Mouse (Mus musculus): ENCODE results near the gene Hdac4. TPM values are rescaled to one million over a fixed set of nuclear protein-coding genes. Genes with fewer than 3 reads are reported as not detected.

The Hdac4 gene
- total RNA-seq, 4 experiments from 2014 or later: 47.2 to 89.1 (median 64.7) TPM

- no peak for DNase-seq (ENCODE audit: low spot score in 2 of 2)
Measured at GRCm38 (mm10) chr1:92063271-92063670, 132.2 kb downstream of the Hdac4 start.

GRCm38 (mm10) chr1:92061198-92062073 is 134.1 kb downstream of the Hdac4 start:
- DNase-seq (ENCODE audit: low spot score in 2 of 2): no peak

GRCm38 (mm10) chr1:92060532-92061064 is 134.9 kb downstream of the Hdac4 start:
- no peak for DNase-seq (ENCODE audit: low spot score in 2 of 2)

- DNase-seq (ENCODE audit: low spot score in 2 of 2): no peak
Measured at GRCm38 (mm10) chr1:92059571-92059970, 135.9 kb downstream of the Hdac4 start.

GRCm38 (mm10) chr1:92058731-92059425 is 136.6 kb downstream of the Hdac4 start:
- no peak for DNase-seq (ENCODE audit: low spot score in 2 of 2)

- DNase-seq (ENCODE audit: low spot score in 2 of 2): peak in 1 of 2 experiments; percentile 14
Measured at GRCm38 (mm10) chr1:92057068-92057467, 138.4 kb downstream of the Hdac4 start.

- no peak for DNase-seq (ENCODE audit: low spot score in 2 of 2)
Measured at GRCm38 (mm10) chr1:92055149-92055548, 140.3 kb downstream of the Hdac4 start.

GRCm38 (mm10) chr1:92052190-92052589 is 143.3 kb downstream of the Hdac4 start:
- no peak for DNase-seq (ENCODE audit: low spot score in 2 of 2)

GRCm38 (mm10) chr1:92051489-92052062 is 143.9 kb downstream of the Hdac4 start:
- DNase-seq (ENCODE audit: low spot score in 2 of 2): no peak

- no peak for DNase-seq (ENCODE audit: low spot score in 2 of 2)
Measured at GRCm38 (mm10) chr1:92050992-92051391, 144.5 kb downstream of the Hdac4 start.

- DNase-seq (ENCODE audit: low spot score in 2 of 2): no peak
Measured at GRCm38 (mm10) chr1:92050566-92050965, 144.9 kb downstream of the Hdac4 start.

GRCm38 (mm10) chr1:92048415-92049354 is 146.8 kb downstream of the Hdac4 start:
- DNase-seq (ENCODE audit: low spot score in 2 of 2): peak; percentile 33 to 44

GRCm38 (mm10) chr1:92045671-92046070 is 149.8 kb downstream of the Hdac4 start:
- DNase-seq (ENCODE audit: low spot score in 2 of 2): no peak

GRCm38 (mm10) chr1:92044868-92045267 is 150.6 kb downstream of the Hdac4 start:
- DNase-seq (ENCODE audit: low spot score in 2 of 2): no peak

GRCm38 (mm10) chr1:92043989-92044388 is 151.5 kb downstream of the Hdac4 start:
- DNase-seq (ENCODE audit: low spot score in 2 of 2): no peak

GRCm38 (mm10) chr1:92042126-92042525 is 153.4 kb downstream of the Hdac4 start:
- DNase-seq (ENCODE audit: low spot score in 2 of 2): no peak

GRCm38 (mm10) chr1:92041290-92041689 is 154.2 kb downstream of the Hdac4 start:
- no peak for DNase-seq (ENCODE audit: low spot score in 2 of 2)

- DNase-seq (ENCODE audit: low spot score in 2 of 2): no peak
Measured at GRCm38 (mm10) chr1:92038714-92039113, 156.8 kb downstream of the Hdac4 start.

- DNase-seq (ENCODE audit: low spot score in 2 of 2): no peak
Measured at GRCm38 (mm10) chr1:92037039-92037438, 158.5 kb downstream of the Hdac4 start.

GRCm38 (mm10) chr1:92035770-92036169 is 159.7 kb downstream of the Hdac4 start:
- DNase-seq (ENCODE audit: low spot score in 2 of 2): no peak

- no peak for DNase-seq (ENCODE audit: low spot score in 2 of 2)
Measured at GRCm38 (mm10) chr1:92034247-92034646, 161.3 kb downstream of the Hdac4 start.
